Mouse (Mus musculus) monocyte, adult 5-6 weeks (primary cell): ENCODE measurements around the gene Vgll4. TPM values are rescaled to one million over a fixed set of nuclear protein-coding genes. Genes with fewer than 3 reads are reported as not detected.

Source experiments
- ATAC-seq: fragments of 153-309, 156-312 bp; replicated peaks from 2 replicates; pipeline ENCODE4 v1.8.0; 2017; ENCODE audit warnings: mild to moderate bottlenecking; ENCODE audit not compliant: low TSS enrichment, insufficient number of reproducible peaks, severe bottlenecking, poor library complexity, low FRiP score
- total RNA-seq: library from RNA; stranded (forward); fragments of 200-1000, 200-491, 200-594 nt; gene quantifications from 3 replicates; pipeline ENCODE4 v1.2.3, GENCODE M21; 2017

Gene Vgll4
- total RNA-seq, 1 experiment from 2014 or later: 88.1 TPM

GRCm38 (mm10) chr6:114979715-114980114, 9.9 kb upstream of the Vgll4 start:
- ATAC-seq: no peak

- no peak for ATAC-seq
Measured at GRCm38 (mm10) chr6:114976915-114977419, 7.2 kb upstream of the Vgll4 start.

GRCm38 (mm10) chr6:114974331-114974730, 4.5 kb upstream of the Vgll4 start:
- ATAC-seq: no peak

- ATAC-seq: no peak
Measured at GRCm38 (mm10) chr6:114972988-114973387, 3.2 kb upstream of the Vgll4 start.

- no peak for ATAC-seq
Measured at GRCm38 (mm10) chr6:114970895-114971294, 1.1 kb upstream of the Vgll4 start.

- no peak; the same call in 1 of the 2 replicates for ATAC-seq
Measured at GRCm38 (mm10) chr6:114970386-114970785, 592 bp upstream of the Vgll4 start.

GRCm38 (mm10) chr6:114968361-114969212, 1.2 kb downstream of the Vgll4 start:
- no peak for ATAC-seq

GRCm38 (mm10) chr6:114967623-114968022, 2.2 kb downstream of the Vgll4 start:
- ATAC-seq: no peak

- no peak for ATAC-seq
Measured at GRCm38 (mm10) chr6:114966396-114967154, 3.2 kb downstream of the Vgll4 start.

- ATAC-seq: no peak
Measured at GRCm38 (mm10) chr6:114965802-114966201, 4.0 kb downstream of the Vgll4 start.

GRCm38 (mm10) chr6:114965396-114965795, 4.4 kb downstream of the Vgll4 start:
- ATAC-seq: no peak

- ATAC-seq: no peak
Measured at GRCm38 (mm10) chr6:114964235-114964634, 5.6 kb downstream of the Vgll4 start.

GRCm38 (mm10) chr6:114963636-114964035, 6.2 kb downstream of the Vgll4 start:
- ATAC-seq: no peak

GRCm38 (mm10) chr6:114961276-114962068, 8.3 kb downstream of the Vgll4 start:
- ATAC-seq: no peak

- no peak for ATAC-seq
Measured at GRCm38 (mm10) chr6:114959012-114959398, 10.8 kb downstream of the Vgll4 start.

GRCm38 (mm10) chr6:114958249-114959011, 11.4 kb downstream of the Vgll4 start:
- no peak for ATAC-seq

- no peak for ATAC-seq
Measured at GRCm38 (mm10) chr6:114957756-114958155, 12.0 kb downstream of the Vgll4 start.

- ATAC-seq: no peak
Measured at GRCm38 (mm10) chr6:114954496-114954895, 15.3 kb downstream of the Vgll4 start.
